Mouse (Mus musculus) naive thymus-derived CD4-positive, alpha-beta T cell, adult 5 months (primary cell): ENCODE results near the gene Sox11. TPM values are rescaled to one million over a fixed set of nuclear protein-coding genes. Genes with fewer than 3 reads are reported as not detected.

Experiments used
- polyA plus RNA-seq: library from polyadenylated mRNA; unstranded; fragments of 100-300 nt; shearing (Covaris generic); gene quantifications from one replicate; pipeline ENCODE4 v1.2.1, GENCODE M21; 2017

Gene Sox11
- not detected for polyA plus RNA-seq

DNA sequence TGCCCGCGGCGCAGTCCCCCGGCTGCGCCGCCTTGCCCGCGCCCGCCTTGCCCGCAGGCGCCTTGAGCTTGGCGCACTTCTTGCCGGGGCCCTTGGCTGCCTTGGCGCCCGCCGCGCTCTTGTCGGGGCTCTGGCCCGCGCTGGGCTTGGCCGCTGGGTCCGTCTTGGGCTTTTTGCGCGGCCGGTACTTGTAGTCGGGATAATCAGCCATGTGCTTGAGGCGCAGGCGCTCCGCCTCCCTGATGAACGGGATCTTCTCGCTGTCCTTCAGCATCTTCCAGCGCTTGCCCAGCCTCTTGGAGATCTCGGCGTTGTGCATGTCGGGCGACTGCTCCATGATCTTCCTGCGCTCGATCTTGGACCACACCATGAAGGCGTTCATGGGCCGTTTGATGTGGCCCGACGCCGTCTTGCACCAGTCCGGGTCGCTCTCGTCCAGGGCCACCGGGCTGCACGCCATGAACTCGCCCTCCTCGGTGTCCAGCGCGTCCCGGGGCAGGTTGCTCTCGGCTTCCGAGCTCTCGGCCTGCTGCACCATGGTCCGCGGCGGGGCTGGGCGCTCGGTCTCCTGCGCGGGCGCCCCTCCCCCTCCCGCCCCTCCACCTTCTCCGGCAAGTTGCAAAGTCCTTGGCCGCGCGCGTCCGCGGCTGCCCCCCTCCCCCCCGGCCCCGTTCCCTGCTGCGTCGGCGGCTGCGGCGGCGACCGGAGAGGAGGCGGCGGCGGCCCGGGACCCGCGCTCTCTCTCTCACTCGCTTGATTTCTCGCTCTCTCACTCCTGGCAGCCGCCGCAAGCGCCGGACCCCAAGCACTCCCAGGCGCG, at the start of gene Sox11:
Gene Sox11 (minus strand): TSS at position 704 of the 820 bp plus-strand sequence.

